Mouse (Mus musculus) stomach, postnatal 0 days (tissue): ENCODE data around the gene Srpx.

Experiments used
- CTCF ChIP-seq: IDR thresholded peaks from 2 replicates; pipeline ENCODE4 v1.5.1; 2016; ENCODE audit warnings: antibody characterized with exemption, low read depth, mild to moderate bottlenecking, moderate library complexity
- EP300 ChIP-seq: optimal IDR thresholded peaks from 2 replicates; pipeline ENCODE3; 2016; ENCODE audit warnings: antibody characterized with exemption

DNA sequence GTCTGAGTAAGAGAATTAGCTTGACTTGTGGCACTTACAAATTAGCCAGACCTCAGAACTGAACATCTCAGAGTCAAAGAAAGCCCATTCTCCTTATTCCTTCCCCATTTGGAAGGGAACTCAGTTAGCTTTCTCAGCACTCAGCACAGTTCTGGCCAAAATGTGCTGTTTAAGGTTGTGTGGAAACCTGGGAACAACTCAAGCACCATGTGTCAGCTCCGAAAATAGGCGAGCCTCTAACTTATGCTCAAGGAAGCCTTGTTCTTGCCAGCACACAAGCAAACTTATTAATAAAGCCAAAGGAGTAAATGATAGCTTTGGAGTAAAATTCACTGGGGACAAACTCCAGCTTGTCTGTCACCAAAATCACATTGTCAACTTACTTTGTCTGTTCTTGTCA lies 54.1 kb downstream of the Srpx start:
- TF ChIP-seq EP300 (no peak), CTCF (no peak)
